Mouse (Mus musculus) small intestine, adult 2 months (tissue): ENCODE measurements around the gene Phtf2.

Experiments
- CTCF ChIP-seq: fragments of 200-500 bp; IDR thresholded peaks from 2 replicates; pipeline ENCODE4 v1.5.1; 2012; ENCODE audit warnings: low read depth, mild to moderate bottlenecking, control low read depth, inconsistent platforms, low read length, moderate library complexity, mixed read lengths; ENCODE audit not compliant: insufficient replicate concordance, insufficient read length; ENCODE audit errors: extremely low read depth
- POLR2A ChIP-seq: fragments of 200-500 bp; IDR thresholded peaks from 2 replicates; pipeline ENCODE4 v1.6.1; 2012; ENCODE audit warnings: low read depth, mild to moderate bottlenecking, control low read depth, inconsistent platforms, low read length, moderate library complexity

- TF ChIP-seq POLR2A (no peak), CTCF (no peak)
These were observed 4.9 kb downstream of the Phtf2 start for GRCm38 (mm10) chr5:20876934-20877426.
